Mouse (Mus musculus) limb, embryonic 15.5 days (tissue): ENCODE results near the gene Galp. TPM values are rescaled to one million over a fixed set of nuclear protein-coding genes. Genes with fewer than 3 reads are reported as not detected.

ENCODE experiments used
- ATAC-seq: fragments of 200-750 bp; cut with Nextera tagmentation; 2 replicates; pipeline ENCODE4 v1.8.0; 2017; ENCODE audit warnings: low read depth, moderate TSS enrichment; ENCODE audit not compliant: insufficient number of reproducible peaks, low FRiP score, low TSS enrichment
- H3K27ac ChIP-seq: fragments of 300-500 bp; sonication (generic); 2 replicates; pipeline ENCODE4 v1.5.1; 2015; ENCODE audit warnings: moderate library complexity, mild to moderate bottlenecking, inconsistent platforms
- H3K27me3 ChIP-seq: fragments of 300-500 bp; sonication (generic); 2 replicates; pipeline ENCODE4 v1.6.1; 2015; ENCODE audit warnings: inconsistent platforms
- H3K36me3 ChIP-seq: fragments of 300-500 bp; sonication (generic); 2 replicates; pipeline ENCODE4 v1.6.1; 2015; ENCODE audit warnings: inconsistent platforms
- H3K4me1 ChIP-seq: fragments of 300-500 bp; sonication (generic); 2 replicates; pipeline ENCODE4 v1.6.1; 2015; ENCODE audit warnings: inconsistent platforms
- H3K4me2 ChIP-seq: fragments of 300-500 bp; sonication (generic); 2 replicates; pipeline ENCODE4 v1.6.1; 2015; ENCODE audit warnings: mild to moderate bottlenecking, inconsistent platforms
- H3K4me3 ChIP-seq: fragments of 300-500 bp; sonication (generic); 2 replicates; pipeline ENCODE4 v1.5.1; 2015; ENCODE audit warnings: mild to moderate bottlenecking, inconsistent platforms
- H3K9ac ChIP-seq: fragments of 300-500 bp; sonication (generic); 2 replicates; pipeline ENCODE4 v1.6.1; 2015; ENCODE audit warnings: inconsistent platforms
- H3K9me3 ChIP-seq: fragments of 300-500 bp; sonication (generic); 2 replicates; pipeline ENCODE4 v1.6.1; 2016; ENCODE audit warnings: inconsistent platforms
- WGBS: fragments of 180-500 bp; shearing (Covaris S2); methylation state at CpG from one replicate; pipeline ENCODE4 v1.1.7; 2015; 5-methylcytosine and 5-hydroxymethylcytosine counted together
- polyA plus RNA-seq: library from polyadenylated mRNA; unstranded; fragments of >200 nt; fragmentation: Nextera tagmentation; extraction: Ambion mirVana; gene quantifications from 2 replicates; pipeline ENCODE4 v1.2.1, GENCODE M21; 2015

The Galp gene
- polyA plus RNA-seq: not detected in 2 replicates

DNA sequence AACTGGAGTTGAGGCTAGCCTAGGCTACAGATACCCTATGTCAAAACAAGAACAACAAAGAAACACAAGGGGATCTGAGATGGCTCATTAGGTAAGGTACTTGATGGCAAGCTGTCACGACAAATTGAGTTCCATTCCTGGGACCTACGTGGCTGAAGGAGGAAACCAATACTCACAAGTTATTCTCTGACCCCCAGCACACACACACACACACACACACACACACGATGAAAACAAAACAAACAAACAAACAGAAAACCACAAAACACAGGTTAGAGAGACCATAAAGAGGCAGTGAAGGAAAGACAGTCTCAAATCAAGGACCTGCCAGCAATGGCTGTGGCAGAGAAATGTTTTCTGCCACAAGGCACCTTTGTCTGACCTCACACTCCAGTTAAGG is at the start of gene Galp:
Gene Galp (plus strand): TSS at position 301 of the 400 bp plus-strand sequence.
- H3K4me1 ChIP-seq: no peaks in the 10 kb centered on the region
- H3K36me3 ChIP-seq: no peaks in the 10 kb centered on the region
- H3K27ac ChIP-seq: no peak within 1 kb of the TSS
- no peaks in the 10 kb centered on the region for H3K9me3 ChIP-seq
- no peak within 1 kb of the TSS for H3K9ac ChIP-seq
- no peak within 1 kb of the TSS for H3K4me3 ChIP-seq
- no peaks in the 10 kb centered on the region for H3K27me3 ChIP-seq
- 70% methylated on average over 3 of the region's 3 CpGs for WGBS
- no peak within 1 kb of the TSS for H3K4me2 ChIP-seq
- no peak for ATAC-seq

DNA sequence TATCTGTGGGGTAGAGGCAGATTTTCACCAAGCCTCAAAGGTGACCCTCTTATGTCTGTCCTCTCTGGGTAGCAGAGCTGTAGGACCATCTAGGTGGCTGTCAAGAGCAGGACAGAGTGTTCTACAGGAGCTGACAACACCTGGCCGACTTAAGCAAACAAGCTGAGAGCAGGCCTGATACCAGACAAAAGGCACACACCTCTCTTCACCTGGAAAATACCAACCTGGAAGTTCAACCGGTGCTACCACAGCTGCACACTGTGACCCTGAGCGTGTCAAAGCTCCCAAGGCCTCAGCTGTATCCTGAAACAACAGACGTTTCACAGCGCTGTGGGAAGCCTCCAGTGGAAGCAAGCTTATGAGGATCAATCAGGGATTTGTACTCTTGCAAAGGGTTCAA is 49.2 kb upstream of the Galp start:
- Histone ChIP-seq H3K27me3 (no peaks in the 10 kb centered on the region), H3K9me3 (no peaks in the 10 kb centered on the region), H3K27ac (peak overlapping the region; percentile 58), H3K4me2 (no peak overlapping the region), H3K9ac (no peak overlapping the region), H3K4me3 (no peak overlapping the region), H3K4me1 (peaks cover 47% of the 10 kb centered on the region), H3K36me3 (no peaks in the 10 kb centered on the region)
- no peak for ATAC-seq
- WGBS: 76% methylated on average over 5 of the region's 5 CpGs

DNA sequence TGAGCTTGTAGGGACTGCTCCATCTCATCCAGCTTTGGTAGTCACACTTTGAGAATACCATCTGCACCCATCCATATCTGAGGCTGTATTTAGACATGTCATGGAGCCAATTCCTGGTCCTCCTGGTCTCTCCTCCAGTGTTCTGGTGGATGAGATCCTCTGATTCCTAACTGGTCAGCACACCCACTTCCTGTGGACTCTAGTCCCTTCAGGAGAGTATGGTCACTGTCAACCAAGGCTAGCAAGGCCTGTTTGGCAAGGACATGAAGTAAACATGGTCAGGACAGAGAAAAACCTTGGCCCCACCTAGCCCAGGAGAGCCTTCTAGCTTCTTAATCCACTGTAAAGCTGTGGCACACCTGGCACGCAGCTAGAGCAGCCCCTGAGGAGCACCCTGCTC is 45.6 kb upstream of the Galp start:
- Histone ChIP-seq H3K4me2 (no peak overlapping the region), H3K4me1 (peaks cover 60% of the 10 kb centered on the region), H3K27me3 (no peaks in the 10 kb centered on the region), H3K9me3 (no peaks in the 10 kb centered on the region), H3K9ac (no peak overlapping the region), H3K4me3 (no peak overlapping the region), H3K36me3 (no peaks in the 10 kb centered on the region), H3K27ac (no peak overlapping the region)
- no peak for ATAC-seq
- 88% methylated on average over 1 of the region's 1 CpGs for WGBS

DNA sequence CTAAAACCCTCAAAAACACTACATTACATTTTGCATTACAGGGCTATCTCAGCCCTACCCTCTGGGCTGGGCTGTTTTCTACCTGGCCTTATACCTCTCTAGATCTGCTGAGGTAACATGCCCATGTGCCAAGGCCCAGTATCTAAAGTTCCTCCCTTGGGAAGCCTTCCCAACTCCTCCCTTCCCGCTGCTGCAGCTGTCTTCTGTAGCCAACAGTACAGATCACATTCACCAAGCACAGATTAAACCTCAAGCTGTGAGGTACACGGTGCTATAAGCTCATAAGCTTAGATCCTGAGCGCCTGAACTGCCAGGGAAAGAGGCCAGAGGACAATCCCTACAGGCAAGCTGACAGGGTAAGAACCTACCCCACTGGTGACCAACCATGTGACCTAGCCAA is 44.9 kb upstream of the Galp start:
- H3K4me1 ChIP-seq: peaks cover 58% of the 10 kb centered on the region
- no peaks in the 10 kb centered on the region for H3K27me3 ChIP-seq
- H3K9ac ChIP-seq: no peak overlapping the region
- H3K36me3 ChIP-seq: no peaks in the 10 kb centered on the region
- H3K4me2 ChIP-seq: no peak overlapping the region
- no peak overlapping the region for H3K4me3 ChIP-seq
- H3K27ac ChIP-seq: no peak overlapping the region
- no peaks in the 10 kb centered on the region for H3K9me3 ChIP-seq
- no peak for ATAC-seq
- 76% methylated on average over 3 of the region's 3 CpGs for WGBS

DNA sequence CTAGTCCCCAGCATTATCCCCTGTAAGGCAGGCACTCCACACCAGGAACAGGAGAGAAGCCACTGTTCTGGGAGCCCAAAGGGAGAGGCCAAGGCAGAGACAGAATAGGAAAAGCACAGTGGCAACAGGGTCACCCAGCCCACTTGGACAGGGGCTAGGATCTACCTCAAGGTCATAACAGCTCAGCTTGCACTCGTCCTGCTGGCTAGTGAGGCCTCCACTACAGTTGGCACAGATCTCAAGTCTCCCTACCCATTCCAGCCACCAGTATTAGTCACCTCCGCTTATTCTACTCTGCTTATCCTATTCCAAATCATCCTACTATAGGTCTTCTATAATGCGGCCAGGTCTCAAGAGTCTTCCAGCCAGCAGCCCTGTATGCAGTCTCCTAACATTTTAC is 43.8 kb upstream of the Galp start:
- H3K4me3 ChIP-seq: no peak overlapping the region
- WGBS: 85% methylated on average over 3 of the region's 3 CpGs

DNA sequence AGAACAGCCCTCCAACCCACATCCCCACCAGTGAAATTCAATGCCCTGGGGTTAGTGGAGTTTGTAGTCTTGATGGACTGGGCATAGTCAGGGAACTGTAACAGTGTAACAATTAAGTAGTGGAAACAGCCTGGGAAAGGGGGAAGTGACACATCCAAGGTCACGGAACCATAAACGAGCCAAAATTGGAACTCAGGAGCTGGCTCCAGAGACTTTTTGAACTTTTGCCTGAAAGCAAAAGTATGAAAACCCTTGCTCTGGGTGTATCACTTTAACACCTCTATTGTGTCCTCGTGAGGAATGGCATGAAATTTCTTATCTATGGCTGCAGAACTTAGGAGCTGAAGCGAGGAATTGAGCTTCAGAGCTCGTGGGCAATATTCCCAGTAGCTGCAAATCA is 42.7 kb upstream of the Galp start:
- peak overlapping the region; percentile 85 for H3K4me3 ChIP-seq

More for the DNA sequence above, 43.8 kb upstream of the Galp start:
- Histone ChIP-seq H3K4me1 (peaks cover 52% of the 10 kb centered on the region), H3K27ac (no peak overlapping the region), H3K9ac (no peak overlapping the region), H3K4me2 (no peak overlapping the region), H3K27me3 (no peaks in the 10 kb centered on the region), H3K9me3 (no peaks in the 10 kb centered on the region), H3K36me3 (no peaks in the 10 kb centered on the region)
- ATAC-seq: no peak

DNA sequence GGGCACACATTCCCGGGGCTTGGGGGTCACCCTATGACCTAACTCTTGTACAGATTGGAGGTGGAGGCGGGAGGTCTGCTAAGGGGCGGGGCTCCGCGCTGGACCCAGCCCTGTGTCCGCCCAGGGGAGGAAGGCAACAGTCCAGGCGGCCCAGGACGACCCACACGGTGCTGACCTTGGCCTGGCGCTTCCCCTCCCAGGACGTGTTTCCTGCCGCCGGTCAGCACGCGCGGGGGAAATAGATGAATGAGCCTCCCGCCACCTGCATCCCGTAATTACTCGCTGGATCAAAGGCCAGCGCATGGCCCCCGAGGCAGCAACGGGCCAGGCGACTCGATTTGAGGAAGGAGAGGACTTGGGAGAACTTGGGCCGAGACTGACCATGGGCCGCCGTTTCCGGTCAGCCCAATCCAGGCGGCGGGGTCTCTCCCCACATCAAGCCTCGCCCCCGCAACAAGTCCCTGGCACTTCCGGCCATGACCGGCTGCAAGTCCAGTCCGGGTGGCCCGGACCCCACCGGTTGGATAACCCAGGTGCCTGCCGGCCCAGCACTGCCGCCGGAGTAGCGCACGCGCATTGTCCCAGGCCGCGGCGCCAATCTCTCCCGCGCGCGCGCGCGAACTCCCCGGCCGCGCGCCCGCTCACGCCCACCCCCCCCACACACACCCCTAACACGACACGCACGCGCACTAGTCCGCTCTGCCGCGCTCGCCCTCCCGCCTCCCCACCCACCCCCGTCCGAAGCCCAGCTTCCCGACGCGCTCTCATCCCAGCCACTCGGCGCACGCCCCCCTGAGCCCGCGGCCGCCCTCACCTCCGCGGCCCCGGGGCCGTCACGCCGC is 41.6 kb upstream of the Galp start:
- H3K4me3 ChIP-seq: peak overlapping the region; percentile 85
- peak; percentile 71 for ATAC-seq
- no peaks in the 10 kb centered on the region for H3K27me3 ChIP-seq
- H3K36me3 ChIP-seq: no peaks in the 10 kb centered on the region
- peak overlapping the region; percentile 95 for H3K9ac ChIP-seq
- H3K27ac ChIP-seq: peak overlapping the region; percentile 94
- peak overlapping the region; percentile 80 for H3K4me2 ChIP-seq
- no peaks in the 10 kb centered on the region for H3K9me3 ChIP-seq
- peaks cover 44% of the 10 kb centered on the region for H3K4me1 ChIP-seq
- WGBS: under 1% methylated on average over 74 of the region's 85 CpGs

More for the DNA sequence above, 42.7 kb upstream of the Galp start:
- ATAC-seq: no peak
- Histone ChIP-seq H3K4me1 (peaks cover 45% of the 10 kb centered on the region), H3K27ac (no peak overlapping the region), H3K27me3 (no peaks in the 10 kb centered on the region), H3K9ac (peak overlapping the region; percentile 95; the same call in 1 of the 2 replicates), H3K36me3 (no peaks in the 10 kb centered on the region), H3K9me3 (no peaks in the 10 kb centered on the region), H3K4me2 (peak overlapping the region; percentile 80)
- 69% methylated on average over 5 of the region's 5 CpGs for WGBS

DNA sequence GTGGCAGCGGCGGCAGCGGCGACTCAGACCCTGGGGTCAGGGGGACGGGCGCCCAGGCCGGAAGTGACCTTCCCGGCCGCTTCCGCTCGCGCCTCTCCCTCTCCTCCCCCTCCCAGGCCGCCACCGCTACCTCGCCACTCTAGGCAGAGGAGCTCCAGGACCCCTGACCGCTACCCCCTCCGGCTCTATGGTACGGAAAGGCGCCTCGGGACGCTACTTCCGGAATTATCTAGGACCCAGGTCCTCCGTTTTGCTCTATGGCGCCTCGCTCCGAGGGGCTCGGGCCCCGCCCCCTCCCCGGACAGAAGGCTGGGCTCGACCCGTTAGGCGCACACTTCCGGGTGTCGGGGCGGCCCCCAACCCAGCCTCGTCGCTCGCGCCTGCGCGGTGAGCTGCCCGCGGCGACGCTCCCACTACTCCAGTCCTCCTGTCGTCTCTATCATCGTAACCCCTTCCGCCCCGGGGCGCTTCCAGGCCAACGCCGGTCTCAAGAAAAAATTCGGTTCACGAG is 40.9 kb upstream of the Galp start, which contains the start of gene Zfp787:
Gene Zfp787 (minus strand): TSS at position 97 of the 511 bp plus-strand sequence.
- Histone ChIP-seq H3K27me3 (no peaks in the 10 kb centered on the region), H3K27ac (peak within 1 kb of the TSS; percentile 94), H3K9ac (peak within 1 kb of the TSS; percentile 95), H3K9me3 (no peaks in the 10 kb centered on the region), H3K36me3 (no peaks in the 10 kb centered on the region), H3K4me3 (peak within 1 kb of the TSS; percentile 85), H3K4me2 (peak within 1 kb of the TSS; percentile 80), H3K4me1 (peaks cover 44% of the 10 kb centered on the region)
- WGBS: 0% methylated on average over 54 of the region's 54 CpGs
- ATAC-seq: peak; percentile 97

DNA sequence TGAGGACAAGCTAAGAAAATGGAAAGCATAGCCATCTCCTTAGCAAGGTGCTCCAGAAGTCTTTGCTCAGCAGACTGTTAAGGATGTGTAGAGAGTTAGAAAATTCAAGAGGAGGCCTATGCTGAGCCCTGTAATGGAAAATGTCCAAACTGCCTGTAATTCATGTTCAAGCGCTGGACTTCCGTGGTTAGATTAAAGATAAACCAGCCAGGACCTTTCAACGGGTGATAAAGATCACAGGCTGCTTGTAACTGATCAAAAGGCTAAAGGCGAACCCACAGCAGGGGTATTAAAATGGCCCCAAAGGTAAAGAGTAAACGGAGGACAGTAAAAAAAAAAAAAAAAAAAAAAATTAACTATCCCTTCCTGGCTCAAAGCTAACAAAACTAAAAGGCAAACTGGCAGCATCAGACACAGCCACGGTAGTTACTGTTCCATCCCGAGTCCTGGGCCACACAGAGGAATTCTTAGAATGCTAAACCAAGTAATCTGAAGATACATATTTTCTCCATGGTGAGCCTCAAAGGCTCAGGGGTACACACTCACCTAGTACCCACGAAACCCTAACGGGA is 39.9 kb upstream of the Galp start:
- Histone ChIP-seq H3K9ac (peak overlapping the region; percentile 95; the same call in 1 of the 2 replicates), H3K27ac (peak overlapping the region; percentile 50), H3K4me1 (peaks cover 35% of the 10 kb centered on the region), H3K4me2 (peak overlapping the region; percentile 80), H3K27me3 (no peaks in the 10 kb centered on the region), H3K9me3 (no peaks in the 10 kb centered on the region), H3K36me3 (no peaks in the 10 kb centered on the region), H3K4me3 (peak overlapping the region; percentile 85)
- no peak for ATAC-seq
- 43% methylated on average over 9 of the region's 9 CpGs for WGBS

DNA sequence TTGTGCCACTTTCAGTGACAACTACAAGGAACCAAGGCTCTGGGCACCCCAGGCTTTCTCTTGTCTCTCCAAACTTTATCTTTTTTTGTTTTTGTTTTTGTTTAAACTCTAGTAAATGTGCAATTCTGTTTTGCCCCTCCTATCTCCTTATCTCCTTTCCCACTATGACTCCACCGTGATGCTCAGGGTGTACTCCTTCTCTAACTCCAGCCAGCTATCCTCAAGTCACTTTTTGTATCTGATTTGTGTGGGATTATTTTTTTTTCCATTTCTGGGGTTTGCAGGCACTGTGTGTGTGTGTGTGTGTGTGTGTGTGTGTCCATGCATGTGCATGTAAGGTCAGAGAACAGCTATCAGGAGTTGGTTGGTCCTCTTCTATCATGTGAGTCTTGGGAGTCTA is 39.4 kb upstream of the Galp start:
- Histone ChIP-seq H3K9me3 (no peaks in the 10 kb centered on the region), H3K4me1 (peaks cover 32% of the 10 kb centered on the region), H3K4me2 (no peak overlapping the region), H3K9ac (no peak overlapping the region), H3K27ac (no peak overlapping the region), H3K27me3 (no peaks in the 10 kb centered on the region), H3K4me3 (no peak overlapping the region), H3K36me3 (no peaks in the 10 kb centered on the region)
- WGBS: 70% methylated on average over 1 of the region's 1 CpGs
- no peak for ATAC-seq

DNA sequence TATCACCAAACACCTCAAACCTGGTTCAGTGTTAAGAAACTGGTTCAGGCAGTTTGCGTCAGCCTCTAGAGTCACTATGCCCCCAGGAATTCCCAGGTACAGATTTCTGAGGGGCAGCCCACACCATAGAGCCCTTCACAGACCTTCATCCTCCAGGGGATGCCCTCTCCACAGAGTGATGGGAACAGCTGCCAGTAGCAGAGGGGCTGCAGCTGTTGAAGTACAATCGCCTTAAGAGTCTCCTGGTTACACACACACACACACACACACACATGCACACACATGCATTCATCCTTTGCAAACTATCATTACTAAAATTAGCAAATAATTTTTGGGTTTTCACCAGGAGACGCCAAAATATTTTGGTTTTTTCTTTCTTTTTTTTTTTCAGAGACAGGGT is 37.3 kb upstream of the Galp start:
- peak overlapping the region; percentile 50; the same call in 1 of the 2 replicates for H3K27ac ChIP-seq
- no peak overlapping the region for H3K4me2 ChIP-seq
- H3K4me1 ChIP-seq: peaks cover 13% of the 10 kb centered on the region
- no peak overlapping the region for H3K9ac ChIP-seq
- no peak overlapping the region for H3K4me3 ChIP-seq
- H3K36me3 ChIP-seq: no peaks in the 10 kb centered on the region
- 68% methylated on average over 3 of the region's 3 CpGs for WGBS
- H3K9me3 ChIP-seq: no peaks in the 10 kb centered on the region
- no peaks in the 10 kb centered on the region for H3K27me3 ChIP-seq
- no peak for ATAC-seq

DNA sequence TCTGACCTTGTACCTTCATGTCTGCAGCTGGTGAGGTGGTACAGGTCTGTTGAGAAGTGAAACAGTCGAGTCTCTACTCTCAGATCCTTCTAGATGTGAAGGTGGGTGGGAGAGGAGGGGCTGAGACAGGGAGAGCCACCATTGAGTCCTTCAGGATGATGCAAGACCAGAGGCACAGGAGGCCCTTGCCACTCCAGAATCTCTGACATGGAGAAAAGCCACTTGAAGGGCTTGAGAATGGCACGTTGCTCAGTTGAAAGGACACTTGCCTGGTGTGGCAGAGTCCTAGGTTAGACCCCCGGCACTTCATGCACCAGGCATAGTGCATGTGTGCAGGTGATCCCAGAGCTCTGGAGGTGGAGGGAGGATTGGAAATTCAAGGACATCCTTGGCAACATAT is 35.3 kb upstream of the Galp start:
- no peaks in the 10 kb centered on the region for H3K27me3 ChIP-seq
- ATAC-seq: no peak

More for the DNA sequence above, 35.3 kb upstream of the Galp start:
- 63% methylated on average over 3 of the region's 3 CpGs for WGBS
- Histone ChIP-seq H3K36me3 (no peaks in the 10 kb centered on the region), H3K27ac (no peak overlapping the region), H3K4me2 (no peak overlapping the region), H3K9me3 (no peaks in the 10 kb centered on the region), H3K9ac (no peak overlapping the region), H3K4me1 (peaks cover 7% of the 10 kb centered on the region; the same call in 1 of the 2 replicates), H3K4me3 (no peak overlapping the region)
